Comparison of ENCODE assay signal across 8 mouse cellular contexts in the genomic region with DNA sequence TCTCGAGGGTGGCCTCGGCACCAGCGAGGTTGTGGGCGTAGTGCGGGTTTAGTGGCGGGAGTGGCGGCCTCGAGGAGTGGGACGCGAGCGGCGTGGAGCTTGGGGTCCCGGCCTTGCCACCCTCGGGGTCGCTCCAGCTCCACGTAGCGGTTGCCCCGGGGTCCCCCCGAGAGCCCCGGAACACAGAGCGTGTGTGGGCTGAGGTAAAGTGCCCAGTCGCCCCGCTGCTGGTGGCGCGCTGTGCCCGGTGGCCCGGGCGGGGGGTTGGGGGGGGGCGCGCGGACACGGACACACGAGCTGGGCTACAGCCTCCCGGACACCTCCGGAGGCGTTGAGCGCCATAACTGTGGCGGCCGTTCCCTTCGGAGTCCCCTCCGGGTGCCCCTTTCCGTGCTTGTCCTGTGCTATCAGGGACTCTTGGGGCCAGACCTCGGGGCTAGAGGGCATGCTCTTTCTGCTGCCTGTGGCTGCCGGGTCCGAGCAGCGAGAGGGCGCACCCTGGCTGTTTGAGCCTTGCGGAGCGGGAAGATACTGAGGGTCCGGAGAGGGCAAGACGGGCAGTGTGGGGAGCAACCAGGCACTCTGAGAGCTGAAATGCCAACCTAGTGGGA. TPM values are rescaled to one million over a fixed set of nuclear protein-coding genes. Genes with fewer than 3 reads are reported as not detected.
DNase-seq lines count a peak whose midpoint lies in the region; ATAC-seq and TF ChIP-seq lines count a peak whose summit lies in the region.

No protein-coding gene starts in this region.

- H3K4me2 ChIP-seq in lung, embryonic 14.5 days, result peak overlapping the region; percentile 57
- peak overlapping the region; percentile 50 for H3K4me2 ChIP-seq in neural tube, embryonic 14.5 days (ENCODE audit: low read depth, low read length)

- H3K4me3 ChIP-seq in C2C12 (ENCODE audit: insufficient read depth, poor library complexity, severe bottlenecking), result peak overlapping the region; percentile 41
- peak overlapping the region; percentile 80 for H3K4me3 ChIP-seq in cortical plate, adult 2 months (ENCODE audit: insufficient read depth, low read length)
- peak overlapping the region; percentile 89 for H3K4me3 ChIP-seq in kidney, adult 2 months (ENCODE audit: insufficient read depth, low read depth, low read length)
- H3K4me3 ChIP-seq in lung, embryonic 14.5 days (ENCODE audit: low read depth, low read length), result peak overlapping the region; percentile 58
- peak overlapping the region; percentile 55 for H3K4me3 ChIP-seq in neural tube, embryonic 14.5 days (ENCODE audit: low read depth, low read length)

- H3K9me3 ChIP-seq in lung, embryonic 14.5 days (ENCODE audit: low read depth, low read length), result no peaks in the 10 kb centered on the region
- H3K9me3 ChIP-seq in neural tube, embryonic 14.5 days (ENCODE audit: control insufficient read depth, low read length), result no peaks in the 10 kb centered on the region

- ATAC-seq in lung, embryonic 14.5 days (ENCODE audit: insufficient read depth), result peak; percentile 30
- peak; percentile 36; the same call in 1 of the 2 replicates for ATAC-seq in neural tube, embryonic 14.5 days (ENCODE audit: low read depth)

- H3K79me3 ChIP-seq in C2C12 (ENCODE audit: low read depth), result peaks cover 13% of the 10 kb centered on the region

- peak overlapping the region; percentile 81 for H3K27ac ChIP-seq in cortical plate, adult 2 months (ENCODE audit: insufficient read depth, low read length)
- 0 out of 2 replicates have a peak overlapping the region, but pooled peaks have one; percentile 49 for H3K27ac ChIP-seq in kidney, adult 2 months (ENCODE audit: insufficient read depth, low read depth, low read length)
- H3K27ac ChIP-seq in lung, embryonic 14.5 days (ENCODE audit: low read depth), result peak overlapping the region; percentile 77
- peak overlapping the region; percentile 66 for H3K27ac ChIP-seq in neural tube, embryonic 14.5 days (ENCODE audit: low read depth, low read length)

- H3K79me2 ChIP-seq in C2C12 (ENCODE audit: control insufficient read depth, insufficient read depth), result peaks cover 21% of the 10 kb centered on the region

- no peak for TF ChIP-seq CTCF in C2C12 (IDR thresholded peaks at IDR 0.05; ENCODE audit: control insufficient read depth, insufficient read depth, insufficient read length)
- TF ChIP-seq CTCF in cortical plate, adult 2 months (IDR thresholded peaks at IDR 0.05; ENCODE audit: extremely low read depth, insufficient read depth, low read length), result no peak
- 0 out of 2 replicates have a peak, but pooled peaks have one; percentile 17 for TF ChIP-seq CTCF in kidney, adult 2 months (conservative IDR thresholded peaks at IDR 0.05; ENCODE audit: insufficient read depth, insufficient read length, low read depth, low read length)
- peak; percentile 29 for TF ChIP-seq CTCF in lung, embryonic 14.5 days (IDR thresholded peaks at IDR 0.05; ENCODE audit: low read depth)

- under 1% methylated on average over 25 of the region's 51 CpGs for WGBS in kidney, adult 2 months
- WGBS in lung, embryonic 14.5 days, result 20% methylated on average over 46 of the region's 51 CpGs
- WGBS in neural tube, embryonic 14.5 days, result 20% methylated on average over 31 of the region's 51 CpGs

- H3K36me3 ChIP-seq in C2C12 (ENCODE audit: control insufficient read depth, insufficient read depth), result no peaks in the 10 kb centered on the region
- no peaks in the 10 kb centered on the region for H3K36me3 ChIP-seq in kidney, adult 2 months (ENCODE audit: control insufficient read depth, insufficient read depth, low read length)
- 0 out of 2 replicates have a peak, but pooled peaks cover 3% of the 10 kb centered on the region for H3K36me3 ChIP-seq in lung, embryonic 14.5 days (ENCODE audit: insufficient read depth)
- no peaks in the 10 kb centered on the region for H3K36me3 ChIP-seq in neural tube, embryonic 14.5 days (ENCODE audit: control insufficient read depth, insufficient read depth, low read length)

- no peak for TF ChIP-seq POLR2A in cortical plate, adult 2 months (IDR thresholded peaks at IDR 0.05; ENCODE audit: extremely low read depth, insufficient read depth, low read length)
- TF ChIP-seq POLR2A in kidney, adult 2 months (IDR thresholded peaks at IDR 0.05; ENCODE audit: low read depth, low read length), result no peak

- H3K27me3 ChIP-seq in C2C12 (ENCODE audit: control insufficient read depth, insufficient read depth, insufficient read length), result no peaks in the 10 kb centered on the region
- H3K27me3 ChIP-seq in kidney, adult 2 months (replicated peaks; ENCODE audit: control insufficient read depth, insufficient read depth, low read length), result no peaks in the 10 kb centered on the region
- H3K27me3 ChIP-seq in lung, embryonic 14.5 days (ENCODE audit: insufficient read depth, low read length), result no peaks in the 10 kb centered on the region
- H3K27me3 ChIP-seq in neural tube, embryonic 14.5 days (ENCODE audit: control insufficient read depth, insufficient read depth, low read length), result no peaks in the 10 kb centered on the region

- peak; percentile 41 for DNase-seq in ZHBTc4 (ENCODE audit: low read depth, low spot score)
- DNase-seq in heart, adult 8-10 months (ENCODE audit: low spot score), result peak; percentile 4
- DNase-seq in kidney, adult 2 months, result peak; percentile 33
- peak; percentile 42 for DNase-seq in lung, embryonic 14.5 days
- DNase-seq in thymus, postnatal 0 days (ENCODE audit: low spot score), result peak; percentile 8

- H3K4me1 ChIP-seq in cortical plate, adult 2 months (ENCODE audit: control insufficient read depth, insufficient read depth, low read length), result no peaks in the 10 kb centered on the region
- no peaks in the 10 kb centered on the region for H3K4me1 ChIP-seq in kidney, adult 2 months (ENCODE audit: control insufficient read depth, insufficient read depth, low read length)
- no peaks in the 10 kb centered on the region for H3K4me1 ChIP-seq in lung, embryonic 14.5 days (ENCODE audit: insufficient read depth)
- H3K4me1 ChIP-seq in neural tube, embryonic 14.5 days (ENCODE audit: control insufficient read depth, insufficient read depth, low read length), result peaks cover 4% of the 10 kb centered on the region; the same call in 1 of the 2 replicates

- H3K9ac ChIP-seq in lung, embryonic 14.5 days, result peak overlapping the region; percentile 65
- peak overlapping the region; percentile 65 for H3K9ac ChIP-seq in neural tube, embryonic 14.5 days (replicated peaks; ENCODE audit: low read depth, low read length)

- peak overlapping the region; percentile 99 for H3ac ChIP-seq in C2C12 (ENCODE audit: control insufficient read depth, insufficient read length, low read depth)

TF ChIP-seq in C2C12, 6 proteins besides CTCF, POLR2A, EP300 and RAD21:
- TF ChIP-seq MYOD1 (IDR thresholded peaks at IDR 0.05; ENCODE audit: control insufficient read depth, insufficient read length, low read depth) (no peak), USF1 (IDR thresholded peaks at IDR 0.05; ENCODE audit: low read depth) (no peak), MAX (IDR thresholded peaks at IDR 0.05) (no peak), MYOG (IDR thresholded peaks at IDR 0.05; ENCODE audit: control insufficient read depth, extremely low read depth, insufficient read length) (no peak), CEBPB (IDR thresholded peaks at IDR 0.05; ENCODE audit: low read depth) (no peak), FOSL1 (IDR thresholded peaks at IDR 0.05; ENCODE audit: insufficient read depth, low read length, poor library complexity, severe bottlenecking) (no peak)

RNA-seq across cellular contexts. Expression of a gene that starts 0.5 kb away (rescaled TPM):
- polyA plus RNA-seq in C2C12 (2012; fragmentation: generic; extraction: Trizol), result 2.9 TPM
- 5.0 and 5.3 TPM in 2 replicates for polyA plus RNA-seq in cortical plate, adult 2 months (2012; rRNA removed)
- total RNA-seq in heart, adult 8-10 months (2022), result 1 to 10 TPM; 1.4 to 3.0 (median 1.7) TPM
- 0.69 and 0.84 TPM in 2 replicates for polyA plus RNA-seq in kidney, adult 2 months (2012; rRNA removed)
- polyA plus RNA-seq in lung, embryonic 14.5 days (2014; fragmentation: Nextera tagmentation; extraction: Ambion mirVana), result 12.5 and 13.4 TPM in 2 replicates
- 5.0 and 6.4 TPM in 2 replicates for polyA plus RNA-seq in neural tube, embryonic 14.5 days (2014; fragmentation: Nextera tagmentation; extraction: Ambion mirVana)
- polyA plus RNA-seq in thymus, postnatal 0 days (2015; fragmentation: Nextera tagmentation; extraction: Ambion mirVana), result 5.5 and 6.3 TPM in 2 replicates

Comparison
In these comparisons a context has a peak if more than half of its experiments do, and no peak if none do; other contexts are left out.
1. Peak in every context shown above with its lines: DNase-seq, ATAC-seq, H3K4me3 ChIP-seq and H3K27ac ChIP-seq.
2. CTCF ChIP-seq: peak in kidney, adult 2 months (single experiment) and lung, embryonic 14.5 days (single experiment); none in C2C12 (single experiment) and cortical plate, adult 2 months (single experiment).